Mouse (Mus musculus) CH12.LX (cell line): Measurements from ENCODE around the gene 4930544D05Rik. TPM values are rescaled to one million over a fixed set of nuclear protein-coding genes. Genes with fewer than 3 reads are reported as not detected.

Source experiments
- DNase-seq: peaks from one replicate; pipeline ENCODE4 v3.0.0-alpha.2; 2013; ENCODE audit errors: extremely low read depth
- H3K27ac ChIP-seq: 2 replicates; pipeline ENCODE4 v1.5.1; 2012; ENCODE audit warnings: low read depth, mild to moderate bottlenecking, control low read depth, moderate library complexity; ENCODE audit not compliant: insufficient read depth
- H3K27me3 ChIP-seq: replicated peaks from 2 replicates; pipeline ENCODE3; 2012; ENCODE audit warnings: inconsistent platforms
- H3K36me3 ChIP-seq, 2 experiments: replicated peaks in 1 of 2; 2 replicates each; pipeline versions ENCODE3 to v1.6.1; 2012; ENCODE audit warnings: inconsistent platforms in 1 of 2, low read length in 1 of 2, mild to moderate bottlenecking in 1 of 2, mixed read lengths in 1 of 2, moderate library complexity in 1 of 2; ENCODE audit not compliant: control insufficient read depth in 1 of 2, insufficient read depth in 1 of 2
- H3K4me1 ChIP-seq, 2 experiments: 2 replicates each; pipeline ENCODE4 v1.6.1; 2012; ENCODE audit warnings: inconsistent platforms in 1 of 2, moderate library complexity in 1 of 2; ENCODE audit not compliant: insufficient read depth in 2 of 2, control insufficient read depth in 1 of 2
- H3K4me2 ChIP-seq: 2 replicates; pipeline ENCODE4 v1.6.1; 2012; ENCODE audit warnings: low read depth, mild to moderate bottlenecking, control low read depth; ENCODE audit not compliant: poor library complexity, insufficient read depth, severe bottlenecking
- H3K4me3 ChIP-seq, 3 experiments: fragments of 150-350 bp in 1 of 3; sonication (generic) in 1 of 3; replicated peaks in 1 of 3; 2 replicates each; pipeline versions ENCODE3 to v1.5.1; 2011 to 2012; ENCODE audit warnings: low read depth in 2 of 3, low read length in 2 of 3, mild to moderate bottlenecking in 2 of 3, moderate library complexity in 2 of 3, control low read depth in 1 of 3, improper control_type of control experiment in 1 of 3, inconsistent platforms in 1 of 3, mixed read lengths in 1 of 3; ENCODE audit not compliant: poor library complexity in 1 of 3
- H3K79me2 ChIP-seq: replicated peaks from 2 replicates; pipeline ENCODE4 v1.6.1; 2012; ENCODE audit warnings: mild to moderate bottlenecking, moderate library complexity; ENCODE audit not compliant: control insufficient read depth, poor library complexity, insufficient read depth, severe bottlenecking; ENCODE audit errors: extremely low read depth
- H3K9ac ChIP-seq: 2 replicates; pipeline ENCODE4 v1.6.1; 2012; ENCODE audit warnings: low read depth, mild to moderate bottlenecking, control low read depth, moderate library complexity; ENCODE audit not compliant: insufficient read depth
- H3K9me3 ChIP-seq: replicated peaks from 2 replicates; pipeline ENCODE3; 2012; ENCODE audit warnings: low read length, inconsistent platforms, mixed read lengths
- BHLHE40 ChIP-seq: IDR thresholded peaks from 2 replicates; pipeline ENCODE4 v1.6.1; 2011; ENCODE audit warnings: mild to moderate bottlenecking, low read depth, low read length, improper control_type of control experiment
- CHD2 ChIP-seq: IDR thresholded peaks from 2 replicates; pipeline ENCODE4 v1.6.1; 2011; ENCODE audit warnings: low read length, improper control_type of control experiment
- CTCF ChIP-seq, 2 experiments: IDR thresholded peaks in 1 of 2; conservative IDR thresholded peaks in 1 of 2; 2 replicates each; pipeline ENCODE4 v1.5.1; 2011 to 2012; ENCODE audit warnings: low read depth in 2 of 2, low read length in 2 of 2, improper control_type of control experiment in 1 of 2, inconsistent platforms in 1 of 2, mild to moderate bottlenecking in 1 of 2, moderate library complexity in 1 of 2
- E2F4 ChIP-seq: IDR thresholded peaks from 2 replicates; pipeline ENCODE4 v1.6.1; 2011; ENCODE audit warnings: low read depth, low read length, improper control_type of control experiment; ENCODE audit not compliant: insufficient replicate concordance
- ELF1 ChIP-seq: IDR thresholded peaks from 2 replicates; pipeline ENCODE4 v1.6.1; 2014; ENCODE audit warnings: low read depth, mild to moderate bottlenecking, inconsistent platforms, low read length, improper control_type of control experiment
- EP300 ChIP-seq: IDR thresholded peaks from 2 replicates; pipeline ENCODE4 v1.6.1; 2011; ENCODE audit warnings: low read length, improper control_type of control experiment
- ETS1 ChIP-seq: conservative IDR thresholded peaks from 2 replicates; pipeline ENCODE4 v1.6.1; 2012; ENCODE audit warnings: low read depth, mild to moderate bottlenecking, inconsistent platforms, low read length, improper control_type of control experiment, moderate library complexity
- GABPA ChIP-seq: IDR thresholded peaks from 2 replicates; pipeline ENCODE4 v1.6.1; 2012; ENCODE audit warnings: low read depth, low read length, improper control_type of control experiment, inconsistent platforms; ENCODE audit not compliant: insufficient replicate concordance
- HCFC1 ChIP-seq: IDR thresholded peaks from 2 replicates; pipeline ENCODE4 v1.6.1; 2012; ENCODE audit warnings: low read depth, mild to moderate bottlenecking, inconsistent platforms, low read length, improper control_type of control experiment
- IRF4 ChIP-seq: IDR thresholded peaks from 2 replicates; pipeline ENCODE4 v1.6.1; 2014; ENCODE audit warnings: low read depth, mild to moderate bottlenecking, inconsistent platforms, low read length, improper control_type of control experiment
- JUND ChIP-seq: conservative IDR thresholded peaks from 2 replicates; pipeline ENCODE4 v1.6.1; 2011; ENCODE audit warnings: low read depth, low read length, improper control_type of control experiment
- KAT2A ChIP-seq: IDR thresholded peaks from 2 replicates; pipeline ENCODE4 v1.6.1; 2012; ENCODE audit warnings: low read length, improper control_type of control experiment, inconsistent platforms; ENCODE audit not compliant: insufficient replicate concordance
- MAFK ChIP-seq: IDR thresholded peaks from 2 replicates; pipeline ENCODE4 v1.6.1; 2011; ENCODE audit warnings: low read length, improper control_type of control experiment; ENCODE audit not compliant: insufficient replicate concordance
- MAZ ChIP-seq: IDR thresholded peaks from 2 replicates; pipeline ENCODE4 v1.6.1; 2012; ENCODE audit warnings: low read depth, mild to moderate bottlenecking, inconsistent platforms, low read length, improper control_type of control experiment, moderate library complexity
- MXI1 ChIP-seq: IDR thresholded peaks from 2 replicates; pipeline ENCODE4 v1.6.1; 2011; ENCODE audit warnings: mild to moderate bottlenecking, low read depth, low read length, improper control_type of control experiment
- MYC ChIP-seq: IDR thresholded peaks from 2 replicates; pipeline ENCODE4 v1.6.1; 2011; ENCODE audit warnings: low read depth, mild to moderate bottlenecking, improper control_type of control experiment, low read length
- NELFE ChIP-seq: IDR thresholded peaks from 2 replicates; pipeline ENCODE4 v1.6.1; 2011; ENCODE audit warnings: low read depth, low read length, improper control_type of control experiment
- NRF1 ChIP-seq: IDR thresholded peaks from 2 replicates; pipeline ENCODE4 v1.6.1; 2014; ENCODE audit warnings: low read depth, mild to moderate bottlenecking, inconsistent platforms, low read length, improper control_type of control experiment, moderate library complexity
- PAX5 ChIP-seq: IDR thresholded peaks from 2 replicates; pipeline ENCODE4 v1.6.1; 2012; ENCODE audit warnings: low read length, inconsistent platforms, mixed read lengths
- POLR2A ChIP-seq: IDR thresholded peaks from 2 replicates; pipeline ENCODE4 v1.6.1; 2011; ENCODE audit warnings: low read depth, mild to moderate bottlenecking, improper control_type of control experiment, low read length
- POLR2AphosphoS2 ChIP-seq: IDR thresholded peaks from 2 replicates; pipeline ENCODE4 v1.6.1; 2011; ENCODE audit warnings: low read depth, low read length, improper control_type of control experiment
- RAD21 ChIP-seq: IDR thresholded peaks from 2 replicates; pipeline ENCODE4 v1.6.1; 2011; ENCODE audit warnings: low read depth, mild to moderate bottlenecking, low read length, improper control_type of control experiment, moderate library complexity
- RCOR1 ChIP-seq: conservative IDR thresholded peaks from 2 replicates; pipeline ENCODE4 v1.6.1; 2012; ENCODE audit warnings: low read depth, mild to moderate bottlenecking, inconsistent platforms, low read length, improper control_type of control experiment
- SIN3A ChIP-seq: IDR thresholded peaks from 2 replicates; pipeline ENCODE4 v1.6.1; 2012; ENCODE audit warnings: low read length, improper control_type of control experiment, inconsistent platforms
- TCF12 ChIP-seq: IDR thresholded peaks from 2 replicates; pipeline ENCODE4 v1.6.1; 2014; ENCODE audit warnings: low read depth, mild to moderate bottlenecking, inconsistent platforms, low read length, improper control_type of control experiment
- USF1 ChIP-seq: IDR thresholded peaks from 2 replicates; pipeline ENCODE4 v1.6.1; 2014; ENCODE audit warnings: low read depth, mild to moderate bottlenecking, inconsistent platforms, low read length, improper control_type of control experiment
- USF2 ChIP-seq: conservative IDR thresholded peaks from 2 replicates; pipeline ENCODE4 v1.6.1; 2011; ENCODE audit warnings: low read depth, low read length, improper control_type of control experiment
- ZC3H11A ChIP-seq: IDR thresholded peaks from 2 replicates; pipeline ENCODE4 v1.6.1; 2012; ENCODE audit warnings: low read depth, mild to moderate bottlenecking, inconsistent platforms, low read length, improper control_type of control experiment
- ZKSCAN1 ChIP-seq: IDR thresholded peaks from 2 replicates; pipeline ENCODE4 v1.6.1; 2012; ENCODE audit warnings: low read depth, inconsistent platforms, low read length, improper control_type of control experiment, borderline replicate concordance
- ZMIZ1 ChIP-seq: IDR thresholded peaks from 2 replicates; pipeline ENCODE4 v1.6.1; 2012; ENCODE audit warnings: low read depth, mild to moderate bottlenecking, inconsistent platforms, low read length, improper control_type of control experiment
- ZNF384 ChIP-seq: IDR thresholded peaks from 2 replicates; pipeline ENCODE4 v1.6.1; 2012; ENCODE audit warnings: low read depth, low read length, improper control_type of control experiment, inconsistent platforms
- dilution Hi-C: fragments of 300-500 bp; cut with MboI; formaldehyde crosslinking; loops from 2 replicates; pipeline ENCODE4 v1.14.3; 2020; ENCODE audit warnings: low sequenced_read_pairs; ENCODE audit not compliant: extremely low pct_unique_long_range_greater_than_20kb, extremely low pct_ligation_motif_present
- in situ Hi-C: fragments of 300-500 bp; cut with MboI; formaldehyde crosslinking; loops from 3 replicates; pipeline ENCODE4 v1.14.3; 2019; ENCODE audit warnings: low sequenced_read_pairs, low pct_ligation_motif_present, low pct_unique_long_range_greater_than_20kb, mixed read lengths
- polyA plus RNA-seq: library from polyadenylated mRNA; unstranded; fragments of >175 nt; gene quantifications from 2 replicates; pipeline ENCODE4 v1.2.1, GENCODE M21; 2012; ENCODE audit warnings: low read depth; ENCODE audit not compliant: insufficient read length
- total RNA-seq, 2 experiments: library from RNA; depleted of rRNA; stranded (reverse); fragments of 300-350 nt in 1 of 2; fragments of >200 nt in 1 of 2; gene quantifications; 2 replicates each; pipeline ENCODE4 v1.2.3; 2012 to 2014

Gene 4930544D05Rik
- total and polyA plus RNA-seq, 3 experiments, result 0.17 TPM; not detected in 2

GRCm38 (mm10) chr11:70579710-70580357 is 35.8 kb upstream of the 4930544D05Rik start:
- TF ChIP-seq IRF4, result no peak
- no peak for TF ChIP-seq E2F4
- no peak for TF ChIP-seq SIN3A
- TF ChIP-seq GABPA, result no peak
- no peak for TF ChIP-seq KAT2A
- TF ChIP-seq ELF1, result peak; percentile 55
- TF ChIP-seq MXI1, result 0 out of 2 replicates have a peak, but pooled peaks have one; percentile 20
- no peak for TF ChIP-seq RCOR1
- no peak for TF ChIP-seq MYC
- no peak for TF ChIP-seq CTCF (conservative IDR thresholded peaks at IDR 0.05 in 1 of 2, IDR thresholded peaks at IDR 0.05 in 1 of 2; ENCODE audit: low read depth in 2 of 2, low read length in 2 of 2)
- TF ChIP-seq MAFK, result no peak
- no peak for TF ChIP-seq USF2
- TF ChIP-seq JUND, result no peak
- 0 out of 2 replicates have a peak, but pooled peaks have one; percentile 13 for TF ChIP-seq BHLHE40
- TF ChIP-seq ZC3H11A, result no peak
- TF ChIP-seq CHD2, result no peak
- TF ChIP-seq ZNF384, result peak; percentile 23; the same call in 1 of the 2 replicates
- TF ChIP-seq ZKSCAN1, result no peak
- no peak for TF ChIP-seq NELFE
- no peak for TF ChIP-seq TCF12
- TF ChIP-seq MAZ, result no peak
- no peak for TF ChIP-seq HCFC1
- TF ChIP-seq ETS1, result no peak
- no peak for TF ChIP-seq EP300
- TF ChIP-seq NRF1, result no peak
- no peak for TF ChIP-seq POLR2AphosphoS2
- TF ChIP-seq PAX5, result no peak
- no peak for TF ChIP-seq POLR2A
- TF ChIP-seq RAD21, result no peak
- TF ChIP-seq USF1, result no peak
- no peak for TF ChIP-seq ZMIZ1
- TF ChIP-seq, all 38 proteins: peak for 4
- Histone ChIP-seq H3K27ac (peak overlapping the region; percentile 66), H3K4me1 (peaks cover 32 to 98% of the 10 kb centered on the region in 2 experiments), H3K9ac (peak overlapping the region; percentile 39), H3K4me2 (no peak overlapping the region), H3K9me3 (no peaks in the 10 kb centered on the region), H3K27me3 (no peaks in the 10 kb centered on the region), H3K79me2 (peaks cover 7% of the 10 kb centered on the region; the same call in 1 of the 2 replicates), H3K36me3 (peaks cover 0 to 35% of the 10 kb centered on the region in 2 experiments), H3K4me3 (peak overlapping the region in 1 of 3 experiments; percentile 30)
- dilution Hi-C loops (no loop called here), in situ Hi-C loops (no loop called here)
- no peak for DNase-seq
